Mouse (Mus musculus): ENCODE data around the gene Mpnd.

GRCm38 (mm10) chr17:55964996-55965395, 40.5 kb upstream of the Mpnd start:
- TF ChIP-seq POLR2A (IDR thresholded peaks at IDR 0.05; ENCODE audit: borderline replicate concordance, control insufficient read depth, low read depth, low read length) (no peak), CTCF (IDR thresholded peaks at IDR 0.05; ENCODE audit: control insufficient read depth, insufficient read depth, low read length) (no peak)
